Mouse (Mus musculus): ENCODE measurements around the gene Psmd11.

- TF ChIP-seq CTCF (IDR thresholded peaks at IDR 0.05; ENCODE audit: low read depth), result no peak
- TF ChIP-seq EP300 (IDR thresholded peaks at IDR 0.05; ENCODE audit: low read depth), result no peak
These were observed 56.7 kb downstream of the Psmd11 start for GRCm38 (mm10) chr11:80485120-80485551.

Data from liver, embryonic 14.5 days (tissue).